Mouse (Mus musculus): ENCODE data around the gene Rnf152. TPM values are rescaled to one million over a fixed set of nuclear protein-coding genes. Genes with fewer than 3 reads are reported as not detected.
A peak's percentile ranks its signal among the peaks of the same experiment; 100 is the strongest.

Rnf152 gene
- 1 to 10 TPM; 7.6 to 9.4 TPM for total RNA-seq (2021)
- long read RNA-seq, experiment 1, full-length matches to known transcripts = 1 of 2 reads
- long read RNA-seq, experiment 1, partial matches to known transcripts = 0 of 2 reads
- long read RNA-seq, experiment 1, other reads (novel, unspliced or antisense) = 1 of 2 reads
- long read RNA-seq, experiment 2, full-length matches to known transcripts = 1 of 1 reads
- long read RNA-seq, experiment 2, partial matches to known transcripts = 0 of 1 reads
- long read RNA-seq, experiment 2, other reads (novel, unspliced or antisense) = 0 of 1 reads

DNA sequence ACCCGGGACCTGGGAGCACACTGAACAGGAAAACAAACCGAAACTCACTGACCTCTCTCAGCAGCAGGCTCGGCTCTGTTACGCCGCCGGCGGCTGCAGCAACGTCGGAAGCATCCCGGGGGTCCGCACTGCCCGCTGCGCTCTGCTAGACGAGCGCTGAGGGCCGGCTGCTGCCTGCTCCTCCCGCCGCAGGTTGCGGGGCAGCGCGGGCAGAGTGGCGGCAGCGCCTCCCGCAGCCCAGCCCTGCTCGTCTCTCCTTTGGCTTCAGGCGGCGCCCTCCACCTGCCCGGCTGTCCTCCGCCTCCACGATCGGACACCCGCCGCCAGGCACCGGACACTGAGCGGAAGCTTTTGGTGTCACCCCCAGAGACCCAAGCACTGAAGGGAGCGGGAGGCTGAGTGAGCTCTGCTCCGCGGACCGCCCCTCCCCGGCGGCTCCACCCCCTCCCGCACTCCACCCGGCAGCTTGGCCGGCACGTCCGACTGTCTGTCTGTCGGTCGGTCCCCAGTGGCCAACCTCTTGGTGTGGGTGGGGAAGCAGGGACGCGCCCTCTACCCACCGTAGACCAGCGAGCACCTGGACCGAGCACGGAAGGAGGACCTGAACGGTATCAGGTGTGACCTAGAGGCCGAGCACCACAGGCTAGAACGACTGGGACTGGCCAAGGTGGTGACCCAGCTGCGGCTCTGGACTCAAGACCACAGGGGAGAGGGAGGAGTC, at the start of gene Rnf152:
TSS of gene Rnf152 (minus strand) at position 420 of the 721 bp plus-strand sequence.
- DNase-seq (ENCODE audit: extremely low spot score in 1 of 2, low spot score in 2 of 2) = peak; percentile 27 to 32
- peak; percentile 13 for TF ChIP-seq CTCF (IDR thresholded peaks at IDR 0.05)
- intact Hi-C loops (cut with DNase I) = loop anchor here (5.0 to 10.0 kb wide), 2 partner anchors 259 to 362 kb away; no protein-coding TSS in a partner anchor

DNA sequence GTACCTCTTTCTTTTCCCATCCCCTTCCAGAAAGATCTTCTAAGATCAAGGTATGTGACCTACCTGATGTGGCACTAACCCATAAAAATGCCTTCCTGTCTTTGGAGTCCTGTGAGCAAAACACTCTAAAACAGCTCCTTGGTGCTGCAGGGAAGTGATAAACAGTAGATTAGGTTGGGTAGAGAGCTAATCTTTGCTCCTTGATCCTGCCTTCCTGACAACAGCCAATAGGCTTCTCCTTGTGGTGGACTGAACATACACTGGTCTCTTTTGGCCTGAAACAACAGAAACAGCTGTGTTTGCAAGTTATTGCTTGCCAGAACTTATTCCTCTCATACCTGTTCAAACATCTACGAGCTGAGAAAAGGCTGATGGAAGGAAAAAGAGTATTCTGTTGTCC, 46.3 kb upstream of the Rnf152 start:
- no peak overlapping the region for H3K4me3 ChIP-seq
- no peak for TF ChIP-seq CTCF (IDR thresholded peaks at IDR 0.05)
- no peak for DNase-seq (ENCODE audit: extremely low spot score in 1 of 2, low spot score in 2 of 2)
- no peak overlapping the region for H3K27ac ChIP-seq
- intact Hi-C loops (cut with DNase I) = no loop called here

More for the DNA sequence above, at the start of gene Rnf152:
- Histone ChIP-seq H3K27ac (peak within 1 kb of the TSS; percentile 73), H3K4me3 (peak within 1 kb of the TSS; percentile 64)

DNA sequence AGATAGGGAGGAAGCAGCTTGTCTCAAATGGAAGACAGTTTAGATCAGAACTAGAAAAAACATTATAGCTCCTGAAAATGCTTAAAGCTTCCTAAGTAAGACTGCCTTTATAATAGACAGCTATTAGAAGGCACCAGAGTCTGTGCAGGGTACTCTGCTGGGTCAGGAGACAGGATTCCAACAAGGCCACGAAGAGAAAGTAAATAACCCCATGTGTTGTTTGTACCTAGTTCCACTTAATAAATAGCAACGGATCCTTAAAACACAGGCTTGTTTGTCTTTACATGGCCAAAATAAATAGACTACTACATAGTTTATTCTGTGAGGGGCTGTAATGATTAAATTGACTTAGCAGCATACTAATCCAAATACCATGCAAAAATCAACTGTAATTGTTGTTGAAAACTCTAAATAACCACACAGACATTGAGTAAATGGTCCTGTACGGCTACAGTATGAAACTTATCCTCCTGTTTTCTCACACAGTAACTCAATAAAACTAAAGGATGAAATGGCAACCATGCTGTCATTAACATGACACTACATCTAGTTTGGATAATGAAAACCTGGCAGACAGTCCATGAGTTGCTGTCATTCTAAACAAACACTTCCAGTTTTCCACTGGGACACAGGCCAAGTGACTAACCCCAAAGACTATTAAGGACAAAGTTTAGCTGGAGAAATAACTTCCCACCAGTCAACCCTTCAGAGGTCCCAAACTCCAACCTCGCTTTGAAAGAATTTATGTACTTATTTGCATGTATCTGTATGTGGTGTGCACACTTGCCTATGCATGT, 27.8 kb upstream of the Rnf152 start:
- Histone ChIP-seq H3K4me3 (no peak overlapping the region), H3K27ac (no peak overlapping the region)
- TF ChIP-seq CTCF (IDR thresholded peaks at IDR 0.05) = no peak
- intact Hi-C loops (cut with DNase I) = no loop called here
- DNase-seq (ENCODE audit: extremely low spot score in 1 of 2, low spot score in 2 of 2) = no peak

DNA sequence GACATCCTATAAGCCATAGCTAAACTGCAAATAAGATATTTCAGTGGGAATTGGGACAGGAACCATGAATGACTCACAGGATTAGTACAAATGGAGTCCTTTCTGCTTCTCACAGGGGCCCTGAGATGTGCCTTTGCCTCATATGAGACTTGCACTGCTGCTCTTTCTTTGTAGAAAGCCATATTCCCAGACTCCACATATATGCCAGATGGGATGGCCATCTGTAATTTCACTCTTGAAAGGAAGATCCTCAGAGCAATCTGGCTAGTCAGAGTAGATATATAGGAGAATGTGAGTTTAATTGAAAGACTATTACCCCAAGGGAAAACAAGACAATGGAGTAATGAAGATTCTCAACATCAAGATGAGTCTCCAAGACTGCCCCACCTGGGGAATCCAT, 21.0 kb upstream of the Rnf152 start:
- no peak for DNase-seq (ENCODE audit: extremely low spot score in 1 of 2, low spot score in 2 of 2)
- intact Hi-C loops (cut with DNase I) = no loop called here
- no peak overlapping the region for H3K4me3 ChIP-seq
- H3K27ac ChIP-seq = no peak overlapping the region
- no peak for TF ChIP-seq CTCF (IDR thresholded peaks at IDR 0.05)

DNA sequence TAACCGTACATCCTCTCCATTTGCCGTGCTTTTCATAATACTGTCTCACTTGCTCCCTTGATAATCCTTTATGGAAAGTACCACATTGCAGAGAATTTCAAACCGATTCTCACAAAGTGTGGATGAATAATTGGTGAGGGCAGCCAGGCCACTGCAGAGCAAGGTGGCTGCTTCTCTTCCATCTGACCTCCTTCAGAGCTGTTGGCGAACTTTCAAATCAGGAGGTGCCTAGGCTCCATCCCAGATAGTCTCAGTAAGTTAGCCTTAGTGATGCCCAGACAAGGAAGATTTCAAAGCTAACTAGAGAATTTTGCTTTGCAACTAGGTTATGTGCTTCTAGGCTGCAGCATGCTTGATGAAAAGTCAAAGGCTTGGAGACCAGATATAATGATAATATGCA, 18.1 kb upstream of the Rnf152 start:
- no peak overlapping the region for H3K27ac ChIP-seq
- intact Hi-C loops (cut with DNase I) = no loop called here
- no peak for DNase-seq (ENCODE audit: extremely low spot score in 1 of 2, low spot score in 2 of 2)
- no peak for TF ChIP-seq CTCF (IDR thresholded peaks at IDR 0.05)
- H3K4me3 ChIP-seq = no peak overlapping the region

DNA sequence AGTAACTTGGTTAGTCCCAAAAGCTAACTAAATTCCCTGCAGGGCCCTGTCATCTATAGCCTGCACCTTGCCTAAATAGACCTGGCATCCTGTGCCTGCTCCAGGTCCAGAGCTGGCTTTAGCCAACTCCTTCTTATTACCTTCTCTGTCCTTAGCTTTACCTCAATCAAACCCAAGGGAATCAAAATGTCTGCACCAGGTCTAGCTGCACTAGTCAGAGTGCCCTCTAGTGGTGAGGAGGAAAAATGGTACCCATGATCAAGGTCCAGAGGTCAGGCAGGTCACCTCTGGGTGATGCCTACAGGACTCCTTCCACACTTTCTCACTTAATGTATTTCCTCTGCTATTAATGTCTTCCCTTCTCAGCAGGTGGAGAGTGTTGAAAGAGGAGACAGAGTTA, 6.2 kb upstream of the Rnf152 start:
- TF ChIP-seq CTCF (IDR thresholded peaks at IDR 0.05) = peak; percentile 48
- DNase-seq (ENCODE audit: extremely low spot score in 1 of 2, low spot score in 2 of 2) = no peak
- Histone ChIP-seq H3K4me3 (no peak overlapping the region), H3K27ac (no peak overlapping the region)
- intact Hi-C loops (cut with DNase I) = no loop called here

DNA sequence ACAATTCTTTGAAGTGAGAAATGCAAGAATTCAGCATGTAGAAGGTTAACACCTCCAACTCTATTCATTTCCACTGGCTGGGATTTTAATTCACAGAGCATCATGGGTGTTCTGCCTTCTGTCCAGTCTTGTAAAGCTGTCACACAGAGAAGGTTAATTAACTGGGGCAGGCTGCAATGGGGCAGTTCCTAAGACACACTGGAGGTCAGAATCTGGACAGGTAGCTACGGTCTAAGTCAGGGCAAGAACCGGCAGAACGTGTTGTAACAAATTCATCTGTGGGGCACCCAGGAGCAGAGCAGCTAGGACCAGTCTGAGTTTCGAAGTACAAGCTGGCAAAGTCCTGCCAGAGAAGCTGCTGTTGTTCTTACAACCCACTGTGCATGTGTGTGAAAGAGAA, 2.4 kb upstream of the Rnf152 start:
- intact Hi-C loops (cut with DNase I) = loop anchor here (5.0 to 10.0 kb wide), 2 partner anchors 262 to 364 kb away; no protein-coding TSS in a partner anchor
- Histone ChIP-seq H3K27ac (no peak overlapping the region), H3K4me3 (no peak overlapping the region)
- TF ChIP-seq CTCF (IDR thresholded peaks at IDR 0.05) = no peak
- no peak for DNase-seq (ENCODE audit: extremely low spot score in 1 of 2, low spot score in 2 of 2)

DNA sequence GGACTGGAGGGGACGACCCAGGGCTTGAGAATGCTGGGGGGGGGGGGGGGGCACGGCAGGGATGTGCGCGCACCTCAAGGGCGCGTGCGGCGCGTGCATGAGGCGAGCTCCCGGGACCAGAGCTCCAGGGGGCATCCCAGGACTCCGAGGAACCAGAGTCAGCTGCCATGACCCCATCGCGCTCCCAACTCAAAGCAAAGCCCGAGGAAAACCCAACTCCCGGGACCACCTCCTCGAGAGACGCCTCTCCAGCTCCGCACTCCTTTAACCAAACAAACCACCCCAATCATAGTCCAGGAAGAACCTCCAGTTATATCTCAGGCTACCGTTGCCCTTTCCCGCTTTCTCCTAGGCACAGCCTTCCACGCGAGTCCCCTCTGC, 610 bp downstream of the Rnf152 start:
- intact Hi-C loops (cut with DNase I) = loop anchor here (5.0 to 10.0 kb wide), 2 partner anchors 259 to 361 kb away; no protein-coding TSS in a partner anchor
- Histone ChIP-seq H3K27ac (peak overlapping the region; percentile 73), H3K4me3 (peak overlapping the region; percentile 64)
- TF ChIP-seq CTCF (IDR thresholded peaks at IDR 0.05) = no peak
- peak in 1 of 2 experiments; percentile 19 for DNase-seq (ENCODE audit: extremely low spot score in 1 of 2, low spot score in 2 of 2)

DNA sequence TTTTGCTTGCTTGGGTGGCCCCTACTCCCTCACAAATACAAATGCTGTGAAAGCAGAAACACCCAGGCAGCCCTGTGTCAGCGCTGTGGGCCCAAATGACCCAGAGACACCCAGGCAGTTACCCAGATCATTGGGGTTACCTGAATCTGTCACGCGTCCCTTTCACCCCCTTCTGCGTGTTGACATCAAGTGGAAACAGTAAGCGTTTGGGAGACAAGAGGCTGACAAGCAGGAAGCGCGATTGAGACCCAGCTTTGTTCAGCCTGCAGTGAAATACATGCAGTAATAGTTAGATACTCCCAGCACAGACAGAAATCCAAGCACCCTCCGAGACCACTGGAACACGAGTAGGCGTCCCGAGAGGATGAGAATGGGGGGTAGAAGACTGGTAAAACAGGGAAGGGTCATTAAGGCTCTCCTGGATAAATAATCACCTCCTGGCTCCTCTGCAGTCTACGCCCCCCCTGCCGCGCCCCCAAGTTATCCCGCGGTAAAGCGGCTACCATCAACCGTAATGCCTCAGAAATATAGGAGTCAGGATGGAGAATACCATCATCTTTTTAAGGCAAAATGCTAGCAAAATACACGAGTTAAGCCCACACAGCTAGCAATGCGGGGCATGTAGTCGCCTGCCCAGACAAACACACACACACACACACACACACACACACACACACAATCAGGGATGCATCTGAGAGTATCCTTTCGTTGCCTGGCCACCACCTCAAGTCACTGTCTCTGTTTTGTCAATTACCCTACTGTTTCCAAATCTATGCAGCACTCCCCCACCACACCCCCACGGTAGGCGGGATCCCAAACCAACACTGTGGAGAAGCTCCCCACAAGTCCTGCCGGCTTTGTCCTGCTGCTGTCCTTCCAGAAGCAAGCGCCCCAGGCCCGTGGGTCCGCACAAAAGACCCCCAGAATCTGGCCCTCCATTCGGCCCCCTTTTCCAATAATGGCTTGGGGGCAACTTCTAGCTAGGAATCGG, 1.3 kb downstream of the Rnf152 start:
- Histone ChIP-seq H3K27ac (peak overlapping the region; percentile 73), H3K4me3 (peak overlapping the region; percentile 64)
- intact Hi-C loops (cut with DNase I) = loop anchor here (5.0 to 10.0 kb wide), 2 partner anchors 258 to 360 kb away; no protein-coding TSS in a partner anchor
- DNase-seq (ENCODE audit: extremely low spot score in 1 of 2, low spot score in 2 of 2) = peak; percentile 24 to 29
- TF ChIP-seq CTCF (IDR thresholded peaks at IDR 0.05) = no peak

DNA sequence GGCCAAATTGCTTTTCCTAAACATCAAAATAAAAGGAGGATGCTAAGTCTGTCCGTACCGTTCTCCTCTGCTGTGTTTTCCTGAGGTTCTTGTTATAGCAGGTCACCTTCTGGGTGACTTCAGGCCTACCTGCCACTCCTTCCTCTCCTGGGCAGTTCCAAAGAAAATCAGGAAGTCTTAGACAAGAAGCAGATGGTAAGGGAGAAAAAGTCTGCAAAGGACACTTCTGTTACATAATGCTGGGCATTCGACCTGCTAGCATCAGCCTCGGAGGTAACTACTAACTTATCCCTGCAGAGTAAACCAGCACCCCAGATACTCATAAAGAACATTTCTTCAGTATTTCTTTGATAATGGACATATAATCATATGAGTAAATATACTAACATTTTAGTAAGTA, 4.7 kb downstream of the Rnf152 start:
- H3K27ac ChIP-seq = no peak overlapping the region
- H3K4me3 ChIP-seq = no peak overlapping the region
- DNase-seq (ENCODE audit: extremely low spot score in 1 of 2, low spot score in 2 of 2) = no peak
- no peak for TF ChIP-seq CTCF (IDR thresholded peaks at IDR 0.05)
- intact Hi-C loops (cut with DNase I) = loop anchor here (10.0 kb wide), 1 partner anchor 357 kb away; no protein-coding TSS in a partner anchor

DNA sequence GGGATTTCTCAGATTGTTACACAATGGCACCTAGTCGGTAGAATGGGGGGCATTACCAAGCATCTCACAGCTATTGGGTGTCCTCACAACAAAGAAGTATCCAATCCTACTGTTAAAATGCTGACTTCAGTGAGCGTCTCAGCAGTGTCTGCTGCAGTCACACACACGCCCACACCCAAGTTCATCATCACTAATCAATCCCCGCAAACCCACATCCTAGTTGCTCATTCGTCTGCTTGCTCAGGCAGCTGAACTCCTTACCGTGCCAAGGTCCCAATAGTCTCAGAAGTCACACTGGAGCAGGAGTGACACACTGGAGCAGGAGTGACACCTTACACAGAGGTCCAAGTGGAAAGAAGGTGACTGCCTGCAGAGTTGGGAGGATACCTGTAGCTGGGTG, 14.2 kb downstream of the Rnf152 start:
- intact Hi-C loops (cut with DNase I) = no loop called here
- no peak overlapping the region for H3K4me3 ChIP-seq
- TF ChIP-seq CTCF (IDR thresholded peaks at IDR 0.05) = no peak
- no peak overlapping the region for H3K27ac ChIP-seq
- DNase-seq (ENCODE audit: extremely low spot score in 1 of 2, low spot score in 2 of 2) = no peak

Measured in left cerebral cortex, adult 2 months (tissue).